Mouse (Mus musculus): ENCODE data around the gene Zfp454. TPM values are rescaled to one million over a fixed set of nuclear protein-coding genes. Genes with fewer than 3 reads are reported as not detected.

Gene Zfp454
- polyA plus RNA-seq, 1 experiment, result 11.1 TPM

GRCm38 (mm10) chr11:50835727-50836126 lies 51.7 kb downstream of the Zfp454 start:
- no peak for DNase-seq (ENCODE audit: low read depth)
- no peak for TF ChIP-seq POLR2A (IDR thresholded peaks at IDR 0.05; ENCODE audit: borderline replicate concordance, extremely low read depth, insufficient read depth, insufficient read length, poor library complexity, severe bottlenecking)
- TF ChIP-seq CTCF (IDR thresholded peaks at IDR 0.05; ENCODE audit: borderline replicate concordance, extremely low read depth, insufficient read depth, insufficient read length), result no peak

GRCm38 (mm10) chr11:50827010-50827953 lies 60.2 kb downstream of the Zfp454 start, which contains the start of gene Zfp354c:
Gene Zfp354c, minus strand, starts transcription at chr11:50827724.
- peak; percentile 97 for DNase-seq (ENCODE audit: low read depth)
- TF ChIP-seq POLR2A (IDR thresholded peaks at IDR 0.05; ENCODE audit: borderline replicate concordance, extremely low read depth, insufficient read depth, insufficient read length, poor library complexity, severe bottlenecking) (peak; percentile 79; the same call in 1 of the 2 replicates), CTCF (IDR thresholded peaks at IDR 0.05; ENCODE audit: borderline replicate concordance, extremely low read depth, insufficient read depth, insufficient read length) (no peak)

GRCm38 (mm10) chr11:50826214-50826613 lies 61.2 kb downstream of the Zfp454 start:
- TF ChIP-seq CTCF (IDR thresholded peaks at IDR 0.05; ENCODE audit: borderline replicate concordance, extremely low read depth, insufficient read depth, insufficient read length) (no peak), POLR2A (IDR thresholded peaks at IDR 0.05; ENCODE audit: borderline replicate concordance, extremely low read depth, insufficient read depth, insufficient read length, poor library complexity, severe bottlenecking) (no peak)
- peak; percentile 4 for DNase-seq (ENCODE audit: low read depth)

Other genes starting within 250 kb of the Zfp454 start
- gene Zfp354c, start 59.9 kb downstream of the Zfp454 start, polyA plus RNA-seq (2012; rRNA removed), result 26.2 and 41.6 TPM in 2 replicates
- gene Zfp879, start 46.1 kb downstream of the Zfp454 start, polyA plus RNA-seq (2012; rRNA removed), result 1.1 and 1.4 TPM in 2 replicates
- gene Grm6, start 37.0 kb downstream of the Zfp454 start, polyA plus RNA-seq (2012; rRNA removed), result 0.05 and 0.14 TPM in 2 replicates
- gene Zfp2, start 28.5 kb upstream of the Zfp454 start, polyA plus RNA-seq (2012; rRNA removed), result 20.7 and 25.5 TPM in 2 replicates
- 2.6 and 2.7 TPM in 2 replicates for gene Zfp354b, start 44.0 kb upstream of the Zfp454 start, polyA plus RNA-seq (2012; rRNA removed)
- gene 4933414I15Rik, start 56.1 kb upstream of the Zfp454 start, polyA plus RNA-seq (2012; rRNA removed), result not detected in 2 replicates
- gene Prop1, start 66.1 kb upstream of the Zfp454 start, polyA plus RNA-seq (2012; rRNA removed), result not detected in 2 replicates
- not detected in 2 replicates for gene Olfr1378, start 78.9 kb upstream of the Zfp454 start, polyA plus RNA-seq (2012; rRNA removed)
- gene Olfr1377, start 94.3 kb upstream of the Zfp454 start, polyA plus RNA-seq (2012; rRNA removed), result not detected in 2 replicates
- not detected in 2 replicates for gene Olfr51, start 115.9 kb upstream of the Zfp454 start, polyA plus RNA-seq (2012; rRNA removed)
- gene Olfr54, start 126.6 kb upstream of the Zfp454 start, polyA plus RNA-seq (2012; rRNA removed), result not detected in 2 replicates
- gene Olfr1375, start 160.5 kb upstream of the Zfp454 start, polyA plus RNA-seq (2012; rRNA removed), result not detected in 2 replicates
- 11.4 and 11.6 TPM in 2 replicates for gene Zfp354a, start 171.6 kb upstream of the Zfp454 start, polyA plus RNA-seq (2012; rRNA removed)

Data from brain, embryonic 14.5 days (tissue).